Mouse (Mus musculus) lung, postnatal 0 days (tissue): ENCODE data around the gene Gm49361. TPM values are rescaled to one million over a fixed set of nuclear protein-coding genes. Genes with fewer than 3 reads are reported as not detected.

Experiments
- ATAC-seq: fragments of 200-750 bp; cut with Nextera tagmentation; 2 replicates; pipeline ENCODE4 v1.8.0; 2017; ENCODE audit warnings: moderate library complexity
- DNase-seq: peaks from one replicate; pipeline ENCODE4 v3.0.0-alpha.2; 2016; ENCODE audit warnings: low spot score
- H3K27ac ChIP-seq: fragments of 300-500 bp; sonication (generic); 2 replicates; pipeline ENCODE4 v1.5.1; 2014; ENCODE audit warnings: antibody characterized with exemption, mild to moderate bottlenecking, low read length, mixed read lengths
- H3K27me3 ChIP-seq: fragments of 300-500 bp; sonication (generic); replicated peaks from 2 replicates; pipeline ENCODE4 v1.6.1; 2014; ENCODE audit warnings: low read length, mixed read lengths; ENCODE audit not compliant: insufficient read depth
- H3K36me3 ChIP-seq: fragments of 300-500 bp; sonication (generic); 2 replicates; pipeline ENCODE4 v1.6.1; 2014; ENCODE audit warnings: low read length, mixed read lengths; ENCODE audit not compliant: insufficient read depth
- H3K4me1 ChIP-seq: fragments of 300-500 bp; sonication (generic); 2 replicates; pipeline ENCODE4 v1.6.1; 2014; ENCODE audit warnings: antibody characterized with exemption, low read depth, low read length, mixed read lengths; ENCODE audit not compliant: insufficient read depth
- H3K4me2 ChIP-seq: fragments of 300-500 bp; sonication (generic); replicated peaks from 2 replicates; pipeline ENCODE4 v1.6.1; 2014; ENCODE audit warnings: low read depth, mild to moderate bottlenecking, low read length, moderate library complexity, mixed read lengths
- H3K4me3 ChIP-seq: fragments of 300-500 bp; sonication (generic); 2 replicates; pipeline ENCODE4 v1.5.1; 2014; ENCODE audit warnings: low read depth, low read length
- H3K9ac ChIP-seq: fragments of 300-500 bp; sonication (generic); replicated peaks from 2 replicates; pipeline ENCODE4 v1.6.1; 2014; ENCODE audit warnings: low read depth, mild to moderate bottlenecking
- H3K9me3 ChIP-seq: fragments of 300-500 bp; sonication (generic); 2 replicates; pipeline ENCODE4 v1.6.1; 2016; ENCODE audit warnings: low read length, mixed read lengths
- CTCF ChIP-seq: IDR thresholded peaks from 2 replicates; pipeline ENCODE4 v1.5.1; 2016; ENCODE audit warnings: antibody characterized with exemption, mild to moderate bottlenecking
- EP300 ChIP-seq: IDR thresholded peaks from 2 replicates; pipeline ENCODE4 v1.6.1; 2016; ENCODE audit warnings: antibody characterized with exemption, mild to moderate bottlenecking, control low read depth
- WGBS: fragments of 180-500 bp; shearing (Covaris S2); extraction: QIAGEN DNeasy Blood & Tissue Kit; methylation state at CpG from one replicate; pipeline ENCODE4 v1.1.7; 2014; 5-methylcytosine and 5-hydroxymethylcytosine counted together
- polyA plus RNA-seq: library from polyadenylated mRNA; unstranded; fragments of >200 nt; fragmentation: Nextera tagmentation; extraction: Ambion mirVana; gene quantifications from 2 replicates; pipeline ENCODE4 v1.2.1, GENCODE M21; 2015

Gm49361 gene
- polyA plus RNA-seq, 1 experiment from 2014 or later, result not detected

- no peaks in the 10 kb centered on the region for H3K27me3 ChIP-seq
- 44% methylated on average over 18 of the region's 18 CpGs for WGBS
- ATAC-seq (peak; percentile 26), DNase-seq (peak; percentile 35)
- peak overlapping the region; percentile 80 for H3K27ac ChIP-seq
- no peak overlapping the region for H3K4me2 ChIP-seq
- no peak overlapping the region for H3K9ac ChIP-seq
- H3K36me3 ChIP-seq, result peaks cover 5% of the 10 kb centered on the region; the same call in 1 of the 2 replicates
- no peak overlapping the region for H3K4me3 ChIP-seq
- peaks cover 15% of the 10 kb centered on the region; the same call in 1 of the 2 replicates for H3K4me1 ChIP-seq
- TF ChIP-seq EP300 (peak; percentile 50; the same call in 1 of the 2 replicates), CTCF (no peak)
- H3K9me3 ChIP-seq, result no peaks in the 10 kb centered on the region
Observed at GRCm38 (mm10) chr14:57707100-57707893, 38.6 kb downstream of the Gm49361 start.

DNA sequence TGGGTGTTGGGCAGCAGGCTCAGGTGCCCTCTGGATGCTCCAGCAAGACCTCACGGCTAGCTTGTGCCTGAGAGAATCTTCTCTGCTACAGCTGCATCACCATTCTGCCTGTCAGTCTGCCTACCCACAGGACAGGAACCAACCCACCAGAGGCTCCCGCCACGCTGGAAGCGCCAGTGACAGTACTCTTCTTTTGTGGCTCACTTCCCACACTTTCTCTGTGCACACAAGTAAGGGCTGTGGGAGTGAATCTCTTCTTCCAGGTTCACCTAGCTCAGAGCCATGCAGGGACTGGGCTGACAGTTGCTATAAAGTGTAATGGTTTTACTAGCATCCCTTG, 39.2 kb downstream of the Gm49361 start:
- Histone ChIP-seq H3K4me3 (no peak overlapping the region), H3K9ac (no peak overlapping the region), H3K27me3 (no peaks in the 10 kb centered on the region), H3K9me3 (no peaks in the 10 kb centered on the region), H3K36me3 (peaks cover 5% of the 10 kb centered on the region; the same call in 1 of the 2 replicates), H3K4me1 (peaks cover 15% of the 10 kb centered on the region; the same call in 1 of the 2 replicates), H3K4me2 (no peak overlapping the region), H3K27ac (no peak overlapping the region)
- TF ChIP-seq CTCF (no peak), EP300 (no peak)
- ATAC-seq (no peak), DNase-seq (no peak)
- WGBS, result 78% methylated on average over 4 of the region's 4 CpGs

DNA sequence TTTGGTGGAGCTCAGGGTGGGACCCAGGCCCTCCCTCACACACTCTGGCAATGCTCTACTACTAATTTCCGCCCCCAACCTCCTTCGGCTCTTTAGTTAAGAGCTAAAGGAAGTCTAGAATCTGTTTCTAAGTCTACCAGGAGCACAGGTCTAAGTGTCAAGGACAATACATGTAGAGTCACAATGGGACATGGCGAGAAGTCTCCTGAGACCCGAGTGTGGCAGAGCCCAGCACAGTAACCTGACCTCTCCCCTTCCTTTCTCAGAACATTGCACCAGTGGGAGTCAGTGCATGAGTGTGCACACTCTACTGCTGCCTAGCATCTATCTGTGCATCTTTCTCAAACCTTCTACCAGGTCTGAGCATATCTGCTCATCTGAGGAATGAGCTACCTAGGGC, 40.1 kb downstream of the Gm49361 start:
- Histone ChIP-seq H3K9ac (no peak overlapping the region), H3K4me2 (no peak overlapping the region), H3K4me1 (peaks cover 15% of the 10 kb centered on the region; the same call in 1 of the 2 replicates), H3K27me3 (no peaks in the 10 kb centered on the region), H3K4me3 (no peak overlapping the region), H3K9me3 (no peaks in the 10 kb centered on the region), H3K36me3 (peaks cover 5% of the 10 kb centered on the region; the same call in 1 of the 2 replicates), H3K27ac (no peak overlapping the region)
- TF ChIP-seq EP300 (no peak), CTCF (no peak)
- DNase-seq (no peak), ATAC-seq (no peak)
- WGBS, result 63% methylated on average over 4 of the region's 4 CpGs

GRCm38 (mm10) chr14:57705075-57705474, 40.8 kb downstream of the Gm49361 start:
- peaks cover 5% of the 10 kb centered on the region; the same call in 1 of the 2 replicates for H3K36me3 ChIP-seq
- DNase-seq (peak; percentile 69), ATAC-seq (peak; percentile 34)
- H3K4me2 ChIP-seq, result no peak overlapping the region
- 54% methylated on average over 4 of the region's 4 CpGs for WGBS
- H3K4me1 ChIP-seq, result peaks cover 15% of the 10 kb centered on the region; the same call in 1 of the 2 replicates
- H3K27me3 ChIP-seq, result no peaks in the 10 kb centered on the region
- H3K9ac ChIP-seq, result no peak overlapping the region
- H3K9me3 ChIP-seq, result no peaks in the 10 kb centered on the region
- no peak overlapping the region for H3K4me3 ChIP-seq
- TF ChIP-seq CTCF, result no peak
- peak; percentile 69 for TF ChIP-seq EP300
- H3K27ac ChIP-seq, result no peak overlapping the region

- no peak for TF ChIP-seq CTCF
- TF ChIP-seq EP300, result no peak
- Histone ChIP-seq H3K27ac (no peak overlapping the region), H3K4me1 (0 out of 2 replicates have a peak, but pooled peaks cover 5% of the 10 kb centered on the region), H3K4me2 (no peak overlapping the region), H3K36me3 (peaks cover 25% of the 10 kb centered on the region), H3K9me3 (no peaks in the 10 kb centered on the region), H3K9ac (no peak overlapping the region), H3K27me3 (no peaks in the 10 kb centered on the region), H3K4me3 (no peak overlapping the region)
- WGBS, result 56% methylated on average over 12 of the region's 12 CpGs
- ATAC-seq (peak; percentile 80), DNase-seq (peak; percentile 77)
Observed at GRCm38 (mm10) chr14:57701915-57702477, 43.9 kb downstream of the Gm49361 start.

GRCm38 (mm10) chr14:57699461-57699970, 46.4 kb downstream of the Gm49361 start:
- no peak for ATAC-seq
- no peak overlapping the region for H3K4me3 ChIP-seq
- peaks cover 32% of the 10 kb centered on the region for H3K36me3 ChIP-seq
- H3K27ac ChIP-seq, result no peak overlapping the region
- no peak overlapping the region for H3K9ac ChIP-seq
- H3K27me3 ChIP-seq, result no peaks in the 10 kb centered on the region
- H3K4me2 ChIP-seq, result no peak overlapping the region
- no peak for DNase-seq
- TF ChIP-seq CTCF (no peak), EP300 (no peak)
- H3K4me1 ChIP-seq, result no peaks in the 10 kb centered on the region
- 96% methylated on average over 28 of the region's 33 CpGs for WGBS
- H3K9me3 ChIP-seq, result no peaks in the 10 kb centered on the region
